Mouse (Mus musculus): ENCODE data around the gene Sp9. TPM values are rescaled to one million over a fixed set of nuclear protein-coding genes. Genes with fewer than 3 reads are reported as not detected.

The Sp9 gene
- total and polyA plus RNA-seq, 3 experiments, result 0.55 TPM; not detected in 2

DNA sequence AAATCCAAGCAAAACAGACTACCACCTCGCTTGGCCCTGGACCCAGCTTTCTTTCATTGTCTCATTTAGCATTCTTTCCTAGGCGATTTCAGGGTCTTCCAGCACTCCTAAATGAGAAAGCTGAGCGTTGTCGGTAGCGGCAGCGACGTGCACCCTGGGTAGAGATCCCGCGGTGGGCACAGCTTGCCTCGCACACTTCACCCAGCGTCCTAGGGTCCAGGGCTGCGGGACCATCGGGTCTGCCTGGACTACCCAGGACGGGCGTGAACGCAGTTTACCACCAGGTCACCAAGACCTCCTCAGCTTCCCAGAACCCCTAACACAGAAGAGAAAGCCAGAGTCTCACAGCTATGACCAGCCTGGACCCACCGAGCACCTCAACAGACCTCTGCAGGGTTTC, 7.1 kb downstream of the Sp9 start:
- Histone ChIP-seq H3K27ac (ENCODE audit: insufficient read depth, low read depth) (no peak overlapping the region), H3K36me3 (replicated peaks in 1 of 2; ENCODE audit: control insufficient read depth in 1 of 2, insufficient read depth in 1 of 2, low read length in 1 of 2) (no peaks in the 10 kb centered on the region), H3K9me3 (replicated peaks; ENCODE audit: low read length) (peaks cover 1% of the 10 kb centered on the region), H3K4me2 (ENCODE audit: insufficient read depth, low read depth, poor library complexity, severe bottlenecking) (peak overlapping the region; percentile 56), H3K27me3 (replicated peaks) (peaks cover 25% of the 10 kb centered on the region), H3K4me3 (replicated peaks in 1 of 3; ENCODE audit: low read depth in 2 of 3, low read length in 2 of 3, poor library complexity in 1 of 3) (peak overlapping the region in 2 of 3 experiments; percentile 11 to 15), H3K9ac (ENCODE audit: insufficient read depth, low read depth) (no peak overlapping the region), H3K79me2 (replicated peaks; ENCODE audit: control insufficient read depth, extremely low read depth, insufficient read depth, poor library complexity, severe bottlenecking) (no peaks in the 10 kb centered on the region), H3K4me1 (ENCODE audit: control insufficient read depth in 1 of 2, insufficient read depth in 2 of 2) (peaks cover 0 to 5% of the 10 kb centered on the region in 2 experiments; a peak in 1 of 4 replicates)
- in situ Hi-C loops (cut with MboI; ENCODE audit: low pct_ligation_motif_present, low pct_unique_long_range_greater_than_20kb, low sequenced_read_pairs) (loop anchor here (25.0 kb wide), 2 partner anchors 317 to 642 kb away; no protein-coding TSS in a partner anchor), dilution Hi-C loops (cut with MboI; ENCODE audit: extremely low pct_ligation_motif_present, extremely low pct_unique_long_range_greater_than_20kb, low sequenced_read_pairs) (no loop called here)
- no peak for TF ChIP-seq HCFC1 (IDR thresholded peaks at IDR 0.05; ENCODE audit: low read depth, low read length)
- TF ChIP-seq MXI1 (IDR thresholded peaks at IDR 0.05; ENCODE audit: low read depth, low read length), result no peak
- TF ChIP-seq GABPA (IDR thresholded peaks at IDR 0.05; ENCODE audit: insufficient replicate concordance, low read depth, low read length), result no peak
- TF ChIP-seq MAZ (IDR thresholded peaks at IDR 0.05; ENCODE audit: low read depth, low read length), result no peak
- no peak for DNase-seq (ENCODE audit: extremely low read depth)

DNA sequence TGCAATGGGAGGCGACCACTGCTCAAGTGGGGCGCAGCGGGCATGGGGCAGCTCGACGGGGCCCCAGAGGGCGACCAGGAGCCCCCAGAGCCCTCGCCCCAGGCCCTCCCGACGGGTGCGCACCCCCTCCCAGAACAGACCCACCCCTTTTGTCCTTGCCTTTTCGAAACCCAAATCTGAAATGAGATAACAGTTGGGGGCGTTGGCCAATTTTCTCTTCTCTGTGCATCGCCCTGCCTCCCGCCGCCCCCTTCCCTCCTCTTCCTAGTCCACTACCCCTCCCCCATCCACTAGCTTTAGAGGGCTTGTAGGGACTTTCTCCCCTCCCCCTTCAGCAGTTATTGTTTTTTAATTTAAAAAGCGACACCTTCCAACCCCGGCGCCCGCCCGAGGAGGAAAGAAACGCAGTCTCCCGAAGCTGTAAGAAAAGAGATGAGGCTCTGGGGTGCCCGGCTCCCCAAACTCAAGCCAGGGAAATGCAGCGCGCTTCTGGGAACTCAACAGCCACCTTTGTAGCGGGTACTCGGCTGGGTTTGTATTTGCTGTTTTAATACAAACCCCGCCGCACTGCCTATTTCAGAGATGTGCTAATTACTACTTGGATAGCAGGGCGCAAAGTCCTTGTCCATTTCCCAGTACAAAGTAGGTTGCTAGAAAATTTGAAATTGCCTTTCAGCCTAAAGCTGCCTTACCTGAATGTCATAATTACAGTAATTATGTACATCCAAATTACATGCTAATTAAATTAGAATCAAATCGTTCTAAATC, 7.7 kb downstream of the Sp9 start:
- in situ Hi-C loops (cut with MboI; ENCODE audit: low pct_ligation_motif_present, low pct_unique_long_range_greater_than_20kb, low sequenced_read_pairs) (loop anchor here (10.0 to 25.0 kb wide), 5 partner anchors 115 to 765 kb away; no protein-coding TSS in a partner anchor), dilution Hi-C loops (cut with MboI; ENCODE audit: extremely low pct_ligation_motif_present, extremely low pct_unique_long_range_greater_than_20kb, low sequenced_read_pairs) (no loop called here)
- no peak for DNase-seq (ENCODE audit: extremely low read depth)
- Histone ChIP-seq H3K36me3 (replicated peaks in 1 of 2; ENCODE audit: control insufficient read depth in 1 of 2, insufficient read depth in 1 of 2, low read length in 1 of 2) (no peaks in the 10 kb centered on the region), H3K27ac (ENCODE audit: insufficient read depth, low read depth) (no peak overlapping the region), H3K4me1 (ENCODE audit: control insufficient read depth in 1 of 2, insufficient read depth in 2 of 2) (peaks cover 0 to 5% of the 10 kb centered on the region in 2 experiments; a peak in 1 of 4 replicates), H3K4me3 (replicated peaks in 1 of 3; ENCODE audit: low read depth in 2 of 3, low read length in 2 of 3, poor library complexity in 1 of 3) (peak overlapping the region in 1 of 3 experiments; percentile 11), H3K4me2 (ENCODE audit: insufficient read depth, low read depth, poor library complexity, severe bottlenecking) (peak overlapping the region; percentile 56; the same call in 1 of the 2 replicates), H3K9me3 (replicated peaks; ENCODE audit: low read length) (no peaks in the 10 kb centered on the region), H3K9ac (ENCODE audit: insufficient read depth, low read depth) (no peak overlapping the region), H3K79me2 (replicated peaks; ENCODE audit: control insufficient read depth, extremely low read depth, insufficient read depth, poor library complexity, severe bottlenecking) (no peaks in the 10 kb centered on the region), H3K27me3 (replicated peaks) (peaks cover 21% of the 10 kb centered on the region)
- TF ChIP-seq ELF1 (IDR thresholded peaks at IDR 0.05; ENCODE audit: low read depth, low read length), result no peak
- no peak for TF ChIP-seq MAZ (IDR thresholded peaks at IDR 0.05; ENCODE audit: low read depth, low read length)
- TF ChIP-seq JUND (conservative IDR thresholded peaks at IDR 0.05; ENCODE audit: low read depth, low read length), result no peak
- no peak for TF ChIP-seq ZKSCAN1 (IDR thresholded peaks at IDR 0.05; ENCODE audit: borderline replicate concordance, low read depth, low read length)
- no peak for TF ChIP-seq POLR2AphosphoS2 (IDR thresholded peaks at IDR 0.05; ENCODE audit: low read depth, low read length)
- no peak for TF ChIP-seq IRF4 (IDR thresholded peaks at IDR 0.05; ENCODE audit: low read depth, low read length)
- no peak for TF ChIP-seq NRF1 (IDR thresholded peaks at IDR 0.05; ENCODE audit: low read depth, low read length)
- no peak for TF ChIP-seq RCOR1 (conservative IDR thresholded peaks at IDR 0.05; ENCODE audit: low read depth, low read length)
- no peak for TF ChIP-seq UBTF (IDR thresholded peaks at IDR 0.05; ENCODE audit: low read depth, low read length)
- TF ChIP-seq RAD21 (IDR thresholded peaks at IDR 0.05; ENCODE audit: low read depth, low read length), result no peak
- TF ChIP-seq CTCF (conservative IDR thresholded peaks at IDR 0.05 in 1 of 2, IDR thresholded peaks at IDR 0.05 in 1 of 2; ENCODE audit: low read depth in 2 of 2, low read length in 2 of 2), result no peak

All from CH12.LX (cell line).